ENCODE assay signal across 7 mouse cellular contexts in genomic region chr9:44603454-44604289, GRCm38 (mm10). TPM values are rescaled to one million over a fixed set of nuclear protein-coding genes. Genes with fewer than 3 reads are reported as not detected.
DNase-seq lines count a peak whose midpoint lies in the region; ATAC-seq lines count a peak whose summit lies in the region.

No protein-coding gene starts in this region.

- peaks cover 50% of the 10 kb centered on the region for H3K4me1 ChIP-seq in forebrain, embryonic 13.5 days
- peaks cover 44% of the 10 kb centered on the region for H3K4me1 ChIP-seq in hindbrain, embryonic 13.5 days (replicated peaks)

- H3K36me3 ChIP-seq in forebrain, embryonic 13.5 days (ENCODE audit: poor library complexity, severe bottlenecking) = peaks cover 14% of the 10 kb centered on the region
- peaks cover 14% of the 10 kb centered on the region for H3K36me3 ChIP-seq in hindbrain, embryonic 13.5 days

- peak overlapping the region; percentile 100 for H3K9ac ChIP-seq in forebrain, embryonic 13.5 days
- H3K9ac ChIP-seq in hindbrain, embryonic 13.5 days = peak overlapping the region; percentile 100

- DNase-seq in MEL-GATA-1-ER (ENCODE audit: extremely low read depth, low read depth) = peak; percentile 92
- peak; percentile 95 for DNase-seq in brain, adult 2 months (ENCODE audit: low read depth, low spot score)
- peak; percentile 52 for DNase-seq in left cerebral cortex, adult 11 months (ENCODE audit: low spot score)
- peak; percentile 81 for DNase-seq in lung, postnatal 25 days (ENCODE audit: low spot score)
- DNase-seq in right cerebral cortex, adult 2 months (ENCODE audit: low spot score in 2 of 2) = peak; percentile 40 to 56

- H3K27me3 ChIP-seq in forebrain, embryonic 13.5 days = no peaks in the 10 kb centered on the region
- H3K27me3 ChIP-seq in hindbrain, embryonic 13.5 days = no peaks in the 10 kb centered on the region

- peak overlapping the region; percentile 99 for H3K27ac ChIP-seq in forebrain, embryonic 13.5 days
- H3K27ac ChIP-seq in hindbrain, embryonic 13.5 days = peak overlapping the region; percentile 100

- no peaks in the 10 kb centered on the region for H3K9me3 ChIP-seq in forebrain, embryonic 13.5 days (replicated peaks)
- H3K9me3 ChIP-seq in hindbrain, embryonic 13.5 days = no peaks in the 10 kb centered on the region

- WGBS in forebrain, embryonic 13.5 days = under 1% methylated on average over 38 of the region's 38 CpGs
- WGBS in hindbrain, embryonic 13.5 days = under 1% methylated on average over 38 of the region's 38 CpGs

- H3K4me3 ChIP-seq in forebrain, embryonic 13.5 days = peak overlapping the region; percentile 97
- H3K4me3 ChIP-seq in hindbrain, embryonic 13.5 days = peak overlapping the region; percentile 94

- H3K4me2 ChIP-seq in forebrain, embryonic 13.5 days = peak overlapping the region; percentile 93
- peak overlapping the region; percentile 84 for H3K4me2 ChIP-seq in hindbrain, embryonic 13.5 days

- peak; percentile 70 for ATAC-seq in forebrain, embryonic 13.5 days
- ATAC-seq in hindbrain, embryonic 13.5 days (ENCODE audit: low FRiP score) = peak; percentile 50

RNA-seq across cellular contexts. Expression of gene Ddx6, which starts 1.0 kb away (rescaled TPM):
- 28.1 and 30.0 TPM in 2 replicates for polyA plus RNA-seq in forebrain, embryonic 13.5 days (2015; fragmentation: Nextera tagmentation; extraction: Ambion mirVana)
- 26.1 and 28.2 TPM in 2 replicates for polyA plus RNA-seq in hindbrain, embryonic 13.5 days (2015; fragmentation: Nextera tagmentation; extraction: Ambion mirVana)

RNA-seq across cellular contexts. Expression of gene Cxcr5, which starts 42.0 kb away (rescaled TPM):
- not detected in 2 replicates for polyA plus RNA-seq in forebrain, embryonic 13.5 days (2015; fragmentation: Nextera tagmentation; extraction: Ambion mirVana)
- polyA plus RNA-seq in hindbrain, embryonic 13.5 days (2015; fragmentation: Nextera tagmentation; extraction: Ambion mirVana) = 0.10 TPM in 1 of 2 replicates, not detected in the other

Comparison
In these comparisons a context has a peak if more than half of its experiments do, and no peak if none do; other contexts are left out.
1. Peak in every context shown above with its lines: DNase-seq, ATAC-seq, H3K4me3 ChIP-seq and H3K27ac ChIP-seq.